Mouse (Mus musculus) liver, adult 2 months (tissue): ENCODE measurements around the gene Myh10. TPM values are rescaled to one million over a fixed set of nuclear protein-coding genes. Genes with fewer than 3 reads are reported as not detected.
A peak's percentile ranks its signal among the peaks of the same experiment; 100 is the strongest.

ENCODE experiments used
- DNase-seq: peaks from one replicate; pipeline ENCODE4 v3.0.0-alpha.2; 2011; ENCODE audit warnings: low read depth, low spot score; ENCODE audit errors: extremely low read depth
- H3K27ac ChIP-seq: fragments of 200-500 bp; replicated peaks from 2 replicates; pipeline ENCODE4 v1.5.1; 2012; ENCODE audit warnings: low read depth, mild to moderate bottlenecking, control low read depth, inconsistent platforms, low read length; ENCODE audit not compliant: insufficient read depth
- H3K27me3 ChIP-seq: fragments of 200-500 bp; 2 replicates; pipeline ENCODE4 v1.6.1; 2012; ENCODE audit warnings: mild to moderate bottlenecking, moderate library complexity, low read length, inconsistent platforms; ENCODE audit not compliant: control insufficient read depth, insufficient read depth
- H3K36me3 ChIP-seq: fragments of 200-500 bp; 2 replicates; pipeline ENCODE4 v1.6.1; 2012; ENCODE audit warnings: low read length, inconsistent platforms; ENCODE audit not compliant: control insufficient read depth, insufficient read depth
- H3K4me1 ChIP-seq: fragments of 200-500 bp; 2 replicates; pipeline ENCODE4 v1.6.1; 2011; ENCODE audit warnings: low read length; ENCODE audit not compliant: control insufficient read depth, insufficient read depth
- H3K4me3 ChIP-seq: fragments of 200-500 bp; 2 replicates; pipeline ENCODE4 v1.5.1; 2011; ENCODE audit warnings: low read depth, mild to moderate bottlenecking, control low read depth, low read length, moderate library complexity; ENCODE audit not compliant: insufficient read depth
- H3K79me2 ChIP-seq: fragments of 200-500 bp; 2 replicates; pipeline ENCODE4 v1.6.1; 2012; ENCODE audit warnings: inconsistent platforms, mild to moderate bottlenecking, low read length, moderate library complexity; ENCODE audit not compliant: control insufficient read depth, insufficient read depth
- H3K9ac ChIP-seq: fragments of 200-500 bp; 2 replicates; pipeline ENCODE4 v1.6.1; 2012; ENCODE audit warnings: low read depth, mild to moderate bottlenecking, control low read depth, inconsistent platforms, low read length
- CTCF ChIP-seq: fragments of 200-500 bp; IDR thresholded peaks from 2 replicates; pipeline ENCODE4 v1.5.1; 2011; ENCODE audit warnings: low read depth, low read length, control low read depth
- POLR2A ChIP-seq: fragments of 200-500 bp; IDR thresholded peaks from 2 replicates; pipeline ENCODE4 v1.6.1; 2011; ENCODE audit warnings: low read length, control low read depth; ENCODE audit not compliant: insufficient read depth; ENCODE audit errors: extremely low read depth
- WGBS: fragments of 180-500 bp; shearing (Covaris S2); methylation state at CpG from one replicate; pipeline ENCODE4 v1.1.7; 2018; 5-methylcytosine and 5-hydroxymethylcytosine counted together
- polyA plus RNA-seq: library from polyadenylated mRNA; depleted of rRNA; stranded (reverse); fragments of >200 nt; gene quantifications from 2 replicates; pipeline ENCODE4 v1.2.3, GENCODE M21; 2012; rRNA removed
- total RNA-seq: library from RNA; depleted of rRNA; stranded (reverse); fragments of >200 nt; gene quantifications from 2 replicates; pipeline ENCODE4 v1.2.3, GENCODE M21; 2014; rRNA removed

Gene Myh10
- total RNA-seq (7.5 and 10.9 TPM in 2 replicates), polyA plus RNA-seq (3.0 and 4.4 TPM in 2 replicates)

GRCm38 (mm10) chr11:68691321-68692009, at the start of gene Myh10:
TSS of gene Myh10 (plus strand) at chr11:68691559.
- Histone ChIP-seq H3K27ac (peak within 1 kb of the TSS; percentile 85), H3K4me3 (peak within 1 kb of the TSS; percentile 70), H3K79me2 (no peaks in the 10 kb centered on the region), H3K36me3 (no peaks in the 10 kb centered on the region), H3K9ac (peak within 1 kb of the TSS; percentile 89), H3K4me1 (no peaks in the 10 kb centered on the region), H3K27me3 (no peaks in the 10 kb centered on the region)
- TF ChIP-seq CTCF (no peak), POLR2A (peak; percentile 73)
- DNase-seq = peak; percentile 95
- WGBS = under 1% methylated on average over 51 of the region's 51 CpGs

GRCm38 (mm10) chr11:68644781-68645180, 46.6 kb upstream of the Myh10 start:
- TF ChIP-seq POLR2A (no peak), CTCF (no peak)
- no peaks in the 10 kb centered on the region for H3K4me1 ChIP-seq
- H3K27ac ChIP-seq = no peak overlapping the region
- no peak overlapping the region for H3K9ac ChIP-seq
- H3K36me3 ChIP-seq = no peaks in the 10 kb centered on the region
- no peak for DNase-seq
- H3K79me2 ChIP-seq = no peaks in the 10 kb centered on the region
- 78% methylated on average over 6 of the region's 6 CpGs for WGBS
- no peaks in the 10 kb centered on the region for H3K27me3 ChIP-seq
- no peak overlapping the region for H3K4me3 ChIP-seq

GRCm38 (mm10) chr11:68647808-68648207, 43.6 kb upstream of the Myh10 start:
- Histone ChIP-seq H3K4me3 (no peak overlapping the region), H3K9ac (no peak overlapping the region), H3K27ac (no peak overlapping the region), H3K36me3 (no peaks in the 10 kb centered on the region), H3K79me2 (no peaks in the 10 kb centered on the region), H3K27me3 (no peaks in the 10 kb centered on the region), H3K4me1 (no peaks in the 10 kb centered on the region)
- TF ChIP-seq CTCF (no peak), POLR2A (no peak)
- DNase-seq = no peak
- 57% methylated on average over 5 of the region's 5 CpGs for WGBS

- DNase-seq = no peak
- TF ChIP-seq POLR2A = no peak
- no peak for TF ChIP-seq CTCF
- no peaks in the 10 kb centered on the region for H3K27me3 ChIP-seq
- no peak overlapping the region for H3K27ac ChIP-seq
- no peaks in the 10 kb centered on the region for H3K4me1 ChIP-seq
- H3K79me2 ChIP-seq = no peaks in the 10 kb centered on the region
- no peak overlapping the region for H3K9ac ChIP-seq
- no peaks in the 10 kb centered on the region for H3K36me3 ChIP-seq
- 71% methylated on average over 16 of the region's 16 CpGs for WGBS
- no peak overlapping the region for H3K4me3 ChIP-seq
Measured at GRCm38 (mm10) chr11:68648385-68649148, 42.8 kb upstream of the Myh10 start.

- H3K4me1 ChIP-seq = no peaks in the 10 kb centered on the region; the same call in 1 of the 2 replicates
- H3K79me2 ChIP-seq = no peaks in the 10 kb centered on the region
- no peak overlapping the region for H3K9ac ChIP-seq
- H3K27me3 ChIP-seq = no peaks in the 10 kb centered on the region
- no peak overlapping the region for H3K27ac ChIP-seq
- peak; percentile 37 for DNase-seq
- H3K4me3 ChIP-seq = no peak overlapping the region
- WGBS = 16% methylated on average over 2 of the region's 2 CpGs
- H3K36me3 ChIP-seq = no peaks in the 10 kb centered on the region
- no peak for TF ChIP-seq CTCF
- TF ChIP-seq POLR2A = no peak
Measured at GRCm38 (mm10) chr11:68651518-68651917, 39.8 kb upstream of the Myh10 start.

GRCm38 (mm10) chr11:68655524-68655923, 35.8 kb upstream of the Myh10 start:
- TF ChIP-seq CTCF (no peak), POLR2A (no peak)
- 90% methylated on average over 1 of the region's 1 CpGs for WGBS
- Histone ChIP-seq H3K4me3 (no peak overlapping the region), H3K36me3 (no peaks in the 10 kb centered on the region), H3K79me2 (no peaks in the 10 kb centered on the region), H3K4me1 (peaks cover 6% of the 10 kb centered on the region; the same call in 1 of the 2 replicates), H3K27ac (no peak overlapping the region), H3K9ac (no peak overlapping the region), H3K27me3 (no peaks in the 10 kb centered on the region)
- DNase-seq = peak; percentile 41
